Mouse (Mus musculus) small intestine, adult 2 months (tissue): ENCODE measurements around the gene Phactr2.

ENCODE experiments used
- CTCF ChIP-seq: fragments of 200-500 bp; IDR thresholded peaks from 2 replicates; pipeline ENCODE4 v1.5.1; 2012; ENCODE audit warnings: low read depth, mild to moderate bottlenecking, control low read depth, inconsistent platforms, low read length, moderate library complexity, mixed read lengths; ENCODE audit not compliant: insufficient replicate concordance, insufficient read length; ENCODE audit errors: extremely low read depth
- POLR2A ChIP-seq: fragments of 200-500 bp; IDR thresholded peaks from 2 replicates; pipeline ENCODE4 v1.6.1; 2012; ENCODE audit warnings: low read depth, mild to moderate bottlenecking, control low read depth, inconsistent platforms, low read length, moderate library complexity

DNA sequence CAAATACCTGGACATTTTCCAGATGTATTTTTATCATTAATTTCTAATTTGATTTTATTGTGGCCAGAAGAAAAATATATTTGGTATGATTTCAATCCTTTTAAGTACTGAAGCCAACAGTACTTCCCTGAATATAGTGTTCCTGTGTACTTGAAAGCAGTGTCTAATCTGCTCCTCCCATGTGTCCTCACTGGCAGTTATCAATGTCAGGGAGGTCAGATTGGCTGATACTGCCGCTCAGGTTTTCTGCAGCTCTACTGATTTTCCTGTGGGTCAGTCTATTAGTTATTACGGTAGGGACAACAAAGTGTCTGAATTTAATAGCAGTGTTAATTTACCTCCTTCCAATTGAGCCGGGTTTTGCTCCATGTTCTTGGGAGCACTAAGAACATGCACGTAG, 312.2 kb downstream of the Phactr2 start:
- TF ChIP-seq CTCF (no peak), POLR2A (no peak)
